Mouse (Mus musculus): ENCODE results near the gene Gxylt2.

DNA sequence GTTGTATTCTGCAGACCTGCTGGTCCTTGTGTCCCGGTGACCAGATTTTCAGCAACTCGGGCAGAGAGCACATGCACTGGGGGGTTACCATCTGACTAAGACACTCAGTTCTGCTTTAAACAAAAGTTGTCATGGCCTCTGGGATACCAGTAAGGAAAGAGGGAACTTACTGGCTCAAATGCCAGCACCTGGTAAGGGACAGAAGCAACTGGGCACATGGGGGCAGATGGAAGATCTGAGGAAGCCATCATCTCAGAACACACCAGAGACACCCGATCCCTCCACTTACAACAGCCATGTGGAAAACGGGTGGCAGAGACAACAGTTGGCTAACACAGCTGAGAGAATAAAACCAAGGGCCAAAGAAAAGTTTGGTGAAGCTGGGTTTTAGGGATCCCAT is 63.2 kb downstream of the Gxylt2 start:
- TF ChIP-seq CTCF (IDR thresholded peaks at IDR 0.05; ENCODE audit: low read depth, low read length) (no peak), POLR2A (IDR thresholded peaks at IDR 0.05; ENCODE audit: insufficient read depth, low read length) (no peak), EP300 (IDR thresholded peaks at IDR 0.05; ENCODE audit: insufficient read depth, low read depth, low read length) (no peak)
